Mouse (Mus musculus) c-Kit-negative CD71-positive TER-119-positive erythroid progenitor cells, embryonic 14.5 days (primary cell): Measurements from ENCODE around the gene Fiz1.
"Not testable (repeated sequence)": the region's sequence is repeated elsewhere in the genome, so short reads cannot be mapped to it uniquely, and the experiment has no call there.

Source experiments
- DNase-seq: peaks from one replicate; pipeline ENCODE4 v3.0.0-alpha.2; 2013; ENCODE audit warnings: low read depth, low spot score

Gene Fiz1

DNA sequence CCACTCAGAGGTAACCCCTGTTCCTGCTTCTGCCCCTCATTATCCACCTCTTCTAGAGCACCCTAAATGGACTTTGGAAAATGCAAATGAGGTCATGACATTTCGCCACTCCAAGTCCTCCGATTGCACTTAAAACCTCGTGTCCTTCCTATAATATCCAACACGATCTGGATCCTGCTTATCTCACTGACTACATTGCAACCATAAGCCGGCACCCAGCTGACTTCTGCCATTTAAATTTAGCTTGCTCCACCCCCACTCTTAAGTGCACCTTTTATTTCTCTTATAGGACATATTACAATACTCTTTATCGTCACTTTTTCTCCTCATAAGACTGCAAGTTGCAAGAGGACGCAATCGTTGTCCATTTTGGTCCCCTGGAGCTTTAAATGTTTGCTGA lies 23.0 kb upstream of the Fiz1 start:
- no peak for DNase-seq

DNA sequence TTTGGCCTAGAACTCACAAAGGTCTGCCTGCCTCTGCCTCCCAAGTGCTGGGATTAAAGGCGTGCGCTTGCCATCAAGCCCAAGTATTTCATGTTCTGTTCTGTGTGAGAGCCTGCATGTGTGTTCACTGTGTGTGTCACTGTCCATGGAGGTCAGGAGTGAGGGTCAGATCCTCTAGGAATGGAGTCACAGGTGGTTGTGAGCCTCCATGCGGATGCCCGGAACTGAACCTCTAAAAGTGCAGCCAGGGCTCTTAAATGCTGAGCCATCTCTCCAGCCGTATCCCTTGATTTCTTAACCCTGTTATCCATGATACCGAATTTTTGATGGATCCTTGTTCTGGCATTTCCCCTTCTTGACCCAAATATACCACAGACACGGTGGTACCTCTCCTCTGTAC lies 22.5 kb upstream of the Fiz1 start:
- DNase-seq = no peak

DNA sequence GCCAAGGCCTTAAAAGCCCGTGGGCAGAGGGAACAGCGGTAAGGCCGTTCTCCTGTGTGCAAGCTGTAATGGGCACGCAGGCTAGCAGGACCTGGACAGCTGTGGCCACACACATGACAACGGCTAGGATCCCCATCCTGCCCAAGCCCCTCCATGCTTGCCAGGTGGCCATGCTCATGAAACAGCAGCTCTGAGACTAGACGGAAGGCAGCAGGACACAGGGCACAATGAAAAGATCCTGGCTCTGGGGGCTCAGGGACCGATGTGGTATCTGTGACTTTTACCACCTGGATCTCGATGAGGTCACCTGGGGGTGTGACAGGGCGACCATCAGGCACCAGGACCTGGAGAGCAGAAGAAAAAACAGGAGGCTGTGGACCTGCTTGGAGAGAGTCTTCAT lies 21.6 kb upstream of the Fiz1 start:
- DNase-seq = no peak

DNA sequence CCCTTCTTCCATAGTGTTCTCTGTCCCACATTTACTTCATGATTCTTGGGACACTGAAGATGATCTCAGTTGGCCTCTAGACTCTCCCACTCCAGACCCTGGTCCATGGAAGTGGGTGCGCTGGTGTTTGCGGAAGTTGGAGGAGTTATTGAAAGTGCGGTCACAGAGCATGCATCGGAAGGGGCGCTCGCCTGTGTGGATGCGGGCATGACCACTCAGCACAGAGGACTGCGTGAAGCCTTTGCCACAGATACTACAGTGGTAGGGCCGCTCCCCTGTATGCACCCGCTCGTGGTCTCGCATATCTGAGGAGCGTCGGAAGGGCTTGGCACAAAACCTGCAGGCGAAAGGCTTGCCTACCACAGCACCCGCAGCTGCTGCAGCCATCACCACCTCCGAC lies 21.1 kb upstream of the Fiz1 start:
- no peak for DNase-seq

DNA sequence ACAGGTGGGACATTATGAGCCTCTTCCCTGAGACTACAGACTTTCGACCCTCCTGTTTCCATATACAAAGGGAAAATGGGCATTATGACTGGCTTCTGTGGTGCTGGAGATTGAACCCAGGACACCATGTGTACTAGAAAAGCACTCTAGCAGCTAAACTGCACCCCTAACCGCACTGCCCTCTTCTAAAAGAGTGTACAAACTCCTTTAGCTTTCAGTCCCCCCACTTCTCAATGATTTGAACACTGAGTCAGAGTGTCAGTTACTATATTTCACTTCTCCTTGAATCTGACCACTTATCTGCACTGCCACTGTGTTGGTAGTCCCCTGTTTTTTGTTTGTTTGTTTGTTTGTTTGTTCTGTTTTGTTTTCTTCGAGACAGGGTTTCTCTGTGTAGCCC lies 19.3 kb upstream of the Fiz1 start, which contains the start of gene 4632433K11Rik:
Gene 4632433K11Rik, plus strand, starts transcription at position 301 of the 400 bp plus-strand sequence.
- no peak for DNase-seq

DNA sequence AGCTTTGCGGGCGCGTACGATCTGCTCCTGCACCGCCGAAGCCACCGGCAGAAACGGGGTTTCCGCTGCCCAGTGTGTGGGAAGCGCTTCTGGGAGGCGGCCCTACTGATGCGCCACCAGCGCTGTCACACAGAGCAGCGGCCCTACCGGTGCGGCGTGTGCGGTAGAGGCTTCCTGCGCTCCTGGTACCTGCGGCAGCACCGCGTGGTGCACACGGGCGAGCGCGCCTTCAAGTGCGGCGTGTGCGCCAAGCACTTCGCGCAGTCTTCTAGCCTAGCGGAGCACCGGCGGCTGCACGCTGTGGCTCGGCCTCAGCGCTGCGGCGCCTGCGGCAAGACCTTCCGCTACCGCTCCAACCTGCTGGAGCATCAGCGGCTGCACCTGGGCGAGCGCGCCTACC lies 17.0 kb upstream of the Fiz1 start:
- DNase-seq = no peak

DNA sequence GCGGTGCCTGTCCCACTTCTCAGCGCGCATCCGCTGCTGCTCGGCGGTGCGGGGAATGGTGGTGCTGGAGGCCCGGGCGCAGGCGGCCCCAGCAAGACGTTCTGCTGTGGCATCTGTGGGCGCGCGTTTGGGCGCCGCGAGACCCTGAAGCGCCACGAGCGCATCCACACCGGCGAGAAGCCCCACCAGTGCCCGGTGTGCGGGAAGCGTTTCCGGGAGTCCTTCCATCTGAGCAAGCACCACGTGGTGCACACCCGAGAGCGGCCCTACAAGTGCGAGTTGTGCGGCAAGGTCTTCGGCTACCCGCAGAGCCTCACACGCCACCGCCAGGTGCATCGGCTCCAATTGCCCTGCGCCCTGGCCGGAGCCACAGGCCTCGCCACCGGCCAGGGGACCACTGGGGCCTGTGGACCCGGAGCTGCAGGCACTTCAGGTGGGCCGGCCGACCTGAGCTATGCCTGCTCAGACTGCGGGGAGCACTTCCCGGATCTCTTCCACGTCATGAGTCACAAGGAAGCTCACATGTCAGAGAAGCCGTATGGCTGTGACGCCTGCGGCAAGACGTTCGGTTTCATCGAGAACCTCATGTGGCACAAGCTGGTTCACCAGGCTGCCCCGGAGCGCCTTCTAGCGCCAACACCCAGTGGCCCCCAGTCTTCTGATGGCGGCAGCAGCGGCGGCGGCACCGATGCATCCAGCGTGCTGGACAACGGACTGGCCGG lies 16.2 kb upstream of the Fiz1 start:
- DNase-seq = no peak

DNA sequence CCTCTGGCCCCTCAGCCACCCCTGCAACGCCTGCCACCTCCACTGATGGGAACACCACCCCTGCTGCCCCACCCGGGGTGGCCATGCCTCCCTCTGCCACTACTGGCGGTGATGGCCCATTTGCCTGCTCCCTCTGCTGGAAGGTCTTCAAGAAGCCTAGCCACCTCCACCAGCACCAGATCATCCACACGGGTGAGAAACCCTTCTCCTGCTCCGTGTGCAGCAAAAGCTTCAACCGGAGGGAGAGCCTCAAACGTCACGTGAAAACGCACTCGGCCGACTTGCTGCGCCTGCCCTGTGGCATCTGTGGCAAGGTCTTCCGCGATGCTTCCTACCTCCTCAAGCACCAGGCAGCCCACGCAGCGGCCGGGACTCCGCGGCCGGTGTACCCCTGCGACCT lies 15.4 kb upstream of the Fiz1 start:
- no peak for DNase-seq

DNA sequence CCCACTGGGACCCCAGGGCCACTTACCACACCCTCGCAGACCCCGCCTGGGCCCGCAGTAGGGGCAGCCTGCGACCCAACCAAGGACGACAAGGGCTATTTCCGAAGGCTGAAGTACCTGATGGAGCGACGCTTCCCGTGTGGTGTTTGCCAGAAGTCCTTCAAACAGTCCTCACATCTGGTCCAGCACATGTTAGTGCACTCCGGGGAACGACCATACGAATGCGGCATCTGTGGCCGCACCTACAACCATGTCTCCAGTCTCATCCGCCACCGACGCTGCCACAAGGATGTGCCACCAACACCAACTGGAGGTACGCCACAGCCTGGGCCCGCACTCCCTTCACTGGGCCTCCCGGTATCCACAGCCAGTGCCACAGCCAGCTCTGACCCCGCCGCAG lies 15.0 kb upstream of the Fiz1 start:
- DNase-seq = no peak

DNA sequence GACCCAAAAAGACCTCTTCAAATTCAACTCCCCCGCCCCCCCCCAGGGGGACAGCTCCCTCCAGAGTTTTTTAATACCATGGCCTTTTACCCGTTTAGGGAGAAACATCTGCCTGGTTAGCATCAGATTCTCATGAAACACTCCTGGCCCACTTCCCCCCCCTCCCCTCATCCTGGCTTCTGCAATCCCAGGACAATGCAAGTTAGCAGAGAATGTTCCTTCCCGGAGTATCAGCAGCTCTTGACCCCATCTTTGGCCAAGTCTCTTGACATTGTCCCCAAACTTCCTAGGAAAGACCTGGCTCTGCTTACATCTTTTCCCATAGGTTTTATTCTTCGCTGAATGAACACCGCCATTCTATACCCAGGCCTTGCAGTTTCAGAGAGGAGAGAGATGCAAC lies 6.7 kb upstream of the Fiz1 start:
- DNase-seq = no peak

DNA sequence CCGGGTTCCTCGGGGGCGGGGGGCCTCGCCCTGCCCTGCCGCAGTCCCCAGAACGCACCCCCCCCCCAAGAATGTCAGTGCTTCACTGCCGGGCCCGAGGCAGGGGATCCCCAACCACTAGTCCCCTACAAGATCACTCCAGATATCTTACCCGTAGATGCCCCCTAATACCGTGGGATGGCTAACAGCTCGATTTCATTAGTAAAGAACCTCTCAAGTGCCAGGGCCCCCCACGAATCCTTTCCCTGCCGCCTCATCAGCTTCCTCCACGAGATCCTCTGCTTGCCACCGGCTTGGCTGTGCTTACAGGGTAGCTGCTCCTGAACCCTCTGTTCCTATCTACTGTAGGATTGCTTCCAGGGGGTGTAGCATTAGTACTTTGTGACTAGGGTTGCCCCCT lies 6.2 kb upstream of the Fiz1 start:
- no peak for DNase-seq

DNA sequence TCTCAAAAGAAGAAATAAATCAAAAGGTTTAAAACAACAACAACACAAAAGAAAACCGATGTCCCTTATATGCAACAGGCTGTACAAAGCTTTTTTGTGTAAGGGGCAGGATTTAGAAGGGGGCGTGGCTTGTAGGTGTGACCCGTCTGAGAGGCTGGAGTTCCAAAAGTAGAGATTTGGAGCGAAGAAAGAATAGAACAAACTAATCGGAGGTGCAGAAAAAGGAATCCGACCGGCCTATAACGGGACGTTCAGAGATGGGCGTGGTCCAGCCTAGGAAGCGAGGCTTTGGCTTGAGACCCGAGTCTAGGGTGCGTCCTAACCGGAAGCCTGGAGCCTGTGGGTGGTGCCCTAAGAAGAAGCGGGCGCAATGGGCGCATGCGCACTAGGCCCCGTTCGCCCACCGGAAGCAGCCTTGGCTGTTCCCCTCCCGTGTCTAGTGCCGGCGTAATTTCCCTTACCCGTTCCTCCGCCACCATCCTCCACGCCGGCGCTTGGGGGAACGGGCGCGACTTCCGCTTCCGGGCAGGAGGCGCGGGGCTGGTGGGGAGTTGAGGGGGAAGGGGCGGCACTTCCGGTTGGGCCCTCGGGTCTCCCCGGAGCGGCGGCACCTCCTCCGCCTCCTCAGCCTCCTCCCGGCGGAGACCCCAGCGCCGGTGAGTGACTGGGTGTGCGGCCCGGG lies 5.6 kb upstream of the Fiz1 start, which contains the start of the genes Zfp865 and Ccdc106:
Gene Zfp865, plus strand, starts transcription at position 377 of the 682 bp plus-strand sequence.
Gene Ccdc106, plus strand, starts transcription at position 554 of the 682 bp plus-strand sequence.
- DNase-seq = peak; percentile 95

DNA sequence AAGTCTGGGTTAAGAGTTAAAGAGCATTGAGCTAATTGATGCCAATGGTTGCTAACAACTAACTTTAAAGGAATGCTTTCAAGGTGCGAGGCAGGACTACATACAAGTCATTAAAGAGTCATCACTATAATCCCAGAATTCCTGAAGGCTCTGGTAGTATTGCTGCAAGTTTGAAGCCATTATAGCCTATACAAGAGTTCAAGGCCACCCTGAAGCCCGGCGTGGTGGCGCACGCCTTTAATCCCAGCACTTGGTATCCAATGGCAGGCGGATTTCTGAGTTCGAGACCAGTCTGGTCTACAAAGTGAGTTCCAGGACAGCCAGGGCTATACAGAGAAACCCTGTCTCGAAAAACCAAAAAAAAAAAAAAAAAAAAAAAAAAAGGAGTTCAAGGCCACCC lies 5.1 kb upstream of the Fiz1 start:
- not testable (repeated sequence) for DNase-seq

DNA sequence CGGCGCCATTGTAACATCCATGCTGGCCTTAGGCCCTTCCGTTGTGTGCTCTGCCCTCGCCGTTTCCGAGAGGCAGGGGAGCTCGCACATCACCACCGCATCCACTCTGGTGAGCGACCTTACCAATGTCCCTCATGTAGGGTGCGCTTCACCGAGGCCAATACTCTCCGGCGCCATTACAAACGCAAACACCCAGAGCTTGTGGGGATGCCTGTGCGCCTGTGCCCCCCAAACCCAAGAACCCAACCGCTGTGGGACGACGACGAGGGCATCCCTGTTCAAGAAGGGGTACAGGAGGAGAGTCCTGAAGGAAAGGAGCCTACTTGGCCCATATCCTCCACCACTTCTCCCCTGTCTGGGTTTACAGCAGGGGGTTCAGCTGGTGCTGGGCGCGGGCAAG lies 3.4 kb upstream of the Fiz1 start:
- DNase-seq = no peak

DNA sequence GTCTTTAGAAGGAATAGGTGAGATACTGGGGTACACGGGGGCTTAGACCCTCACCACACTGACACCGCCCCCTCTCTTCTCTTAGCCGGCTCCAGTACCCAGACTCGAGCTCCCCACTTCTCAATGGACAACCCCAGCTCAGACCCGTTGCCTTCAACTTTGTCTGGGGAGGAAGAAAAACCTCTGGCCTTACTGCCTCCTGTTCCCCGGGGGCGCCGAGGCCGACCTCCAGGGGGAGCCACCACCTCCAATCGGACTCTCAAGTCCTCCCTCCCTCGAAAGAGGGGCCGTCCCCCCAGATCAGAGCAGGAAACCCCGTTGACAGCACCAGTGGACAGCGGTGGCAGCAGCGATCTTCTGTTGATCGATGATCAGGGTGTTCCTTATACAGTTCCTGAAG lies 2.9 kb upstream of the Fiz1 start:
- DNase-seq = no peak

DNA sequence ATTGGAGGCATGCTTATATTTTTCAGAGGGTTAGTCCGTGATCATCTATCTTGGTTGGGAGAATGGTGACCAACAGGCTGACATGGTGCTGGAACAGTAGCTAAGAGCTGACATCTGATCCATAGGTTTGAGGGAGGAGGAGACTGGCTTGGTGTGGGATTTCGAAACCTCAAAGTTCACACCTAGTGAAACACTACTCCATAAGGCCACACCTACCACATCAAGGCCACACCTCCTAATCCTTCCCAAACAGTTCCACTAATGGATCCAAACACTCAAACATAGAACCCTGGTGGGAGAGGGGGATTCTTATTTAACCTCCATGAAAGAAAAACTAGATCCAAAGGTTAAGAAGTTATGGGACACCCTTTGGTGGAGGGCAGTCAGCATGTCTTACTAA lies 2.4 kb upstream of the Fiz1 start:
- DNase-seq = no peak

DNA sequence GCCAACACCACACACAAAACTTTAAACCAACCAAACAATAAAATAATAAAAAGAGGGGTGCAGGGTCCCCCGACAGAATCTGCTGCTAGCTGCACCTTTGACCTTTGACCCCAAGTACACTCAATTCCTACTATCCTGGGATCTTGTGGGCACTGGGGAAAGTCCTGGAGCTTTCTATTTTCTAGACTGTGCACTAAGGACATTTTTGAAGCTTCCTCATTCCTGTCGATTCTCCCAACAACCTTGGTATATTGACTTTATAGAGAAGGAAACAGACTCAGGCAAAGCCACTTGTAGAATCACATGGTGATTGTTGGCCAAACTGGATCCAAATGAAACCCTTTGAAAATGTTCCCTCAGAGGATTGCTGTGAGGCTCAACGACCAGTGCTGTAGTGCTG lies 1.6 kb upstream of the Fiz1 start:
- no peak for DNase-seq

DNA sequence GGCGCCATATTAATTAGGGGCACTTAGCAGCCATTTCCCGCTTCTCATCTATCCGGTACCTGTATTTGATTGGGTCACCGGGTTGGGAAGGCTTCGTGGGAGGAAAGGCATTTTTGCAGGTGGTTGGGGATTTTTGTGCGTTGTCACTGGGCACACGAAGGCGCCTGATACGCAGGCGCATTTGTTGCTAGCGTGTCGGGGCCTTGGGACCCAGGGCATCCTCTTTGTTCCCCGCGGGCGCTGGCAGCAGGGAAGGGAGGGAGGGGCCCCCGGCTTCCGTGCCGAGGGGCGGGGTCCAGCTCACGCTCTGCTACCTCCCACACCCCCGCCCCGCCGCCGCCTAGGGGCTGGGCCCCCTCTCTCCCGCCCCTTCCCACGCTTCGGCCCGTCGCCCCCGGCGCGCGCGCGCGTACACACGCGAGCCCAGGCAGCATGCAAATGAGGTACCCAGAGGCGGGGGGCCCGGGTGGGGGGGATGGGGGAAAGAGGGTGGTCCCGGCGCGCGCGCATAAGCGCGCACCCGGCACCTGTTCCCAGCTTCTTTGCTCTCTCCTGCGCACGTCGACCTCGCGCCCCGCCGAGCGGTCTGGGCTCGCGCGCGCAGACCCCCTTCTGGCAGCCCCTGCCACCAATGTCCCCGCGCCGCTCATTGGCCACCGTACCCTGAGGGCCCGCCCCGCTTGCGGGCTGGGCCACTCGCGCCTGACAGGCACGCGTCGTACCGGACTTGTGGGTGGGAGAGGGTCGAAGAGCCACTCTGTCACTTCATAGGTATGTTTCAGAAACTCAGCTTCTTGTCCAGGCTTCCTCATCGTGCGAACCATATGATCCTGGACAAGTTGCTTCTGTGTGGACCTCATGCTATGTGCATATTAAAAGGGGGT lies 863 bp upstream of the Fiz1 start, which contains the start of gene Gm44973:
Gene Gm44973, plus strand, starts transcription at position 379 of the 884 bp plus-strand sequence.
- DNase-seq = peak; percentile 89

DNA sequence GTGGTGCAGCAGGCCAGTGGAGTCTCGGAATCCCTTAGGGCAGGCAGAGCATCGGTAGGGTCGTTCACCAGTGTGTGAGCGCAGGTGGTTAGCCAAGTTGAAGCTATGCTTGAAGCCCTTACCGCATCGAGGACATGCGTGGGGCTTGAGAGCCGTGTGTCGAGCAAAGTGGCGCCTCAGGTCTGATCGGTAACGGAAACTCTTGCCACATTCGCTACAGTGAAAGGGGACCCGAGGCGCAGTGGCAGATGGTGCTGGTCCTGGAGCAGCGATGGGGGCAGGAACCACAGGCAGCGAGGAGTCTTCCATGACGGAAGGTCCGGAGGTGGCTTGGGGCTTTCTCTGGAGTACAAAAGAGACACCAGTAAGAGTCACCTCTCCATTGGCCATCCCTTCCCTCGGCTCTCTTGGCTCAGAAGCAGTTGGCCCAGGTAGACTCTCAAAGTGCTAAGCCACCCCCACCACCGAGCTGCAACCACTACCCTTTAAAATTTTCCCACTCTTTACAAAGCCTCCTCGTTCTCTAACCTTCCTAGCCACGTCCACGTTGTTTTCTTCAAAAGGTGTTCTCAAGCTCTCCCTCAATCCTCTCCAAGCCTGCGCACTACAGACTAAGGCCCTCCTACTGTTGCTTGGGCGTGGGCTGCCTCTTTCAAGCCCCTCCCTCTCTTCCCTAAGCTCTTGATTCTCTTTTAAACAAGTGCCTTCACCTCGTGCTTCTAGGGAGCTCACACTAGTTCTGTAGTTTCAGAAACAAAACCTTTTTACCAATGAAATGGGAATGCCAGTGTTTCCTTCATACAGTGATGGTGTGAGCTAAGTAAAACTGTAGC lies 1.6 kb downstream of the Fiz1 start:
- no peak for DNase-seq

DNA sequence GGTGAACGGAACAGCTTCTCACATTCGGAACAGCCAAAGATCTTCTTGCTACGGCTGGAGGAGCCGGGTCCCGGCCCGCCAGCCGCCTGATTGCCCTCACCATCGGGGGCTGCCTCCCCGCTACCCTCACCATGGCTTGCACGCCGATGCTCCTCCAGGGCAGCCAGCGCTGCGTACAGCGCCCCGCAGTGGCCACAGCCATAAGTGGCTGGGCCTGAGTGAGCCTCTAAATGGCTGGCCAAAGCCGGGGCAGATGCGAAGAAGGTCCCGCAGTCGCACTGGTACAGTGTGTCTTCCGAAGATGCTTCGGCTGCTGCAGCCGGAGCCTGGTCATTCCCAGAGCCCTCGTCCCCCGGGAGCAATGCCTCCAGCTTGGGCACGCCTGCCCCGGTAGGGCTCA lies 6.3 kb downstream of the Fiz1 start:
- DNase-seq = no peak

DNA sequence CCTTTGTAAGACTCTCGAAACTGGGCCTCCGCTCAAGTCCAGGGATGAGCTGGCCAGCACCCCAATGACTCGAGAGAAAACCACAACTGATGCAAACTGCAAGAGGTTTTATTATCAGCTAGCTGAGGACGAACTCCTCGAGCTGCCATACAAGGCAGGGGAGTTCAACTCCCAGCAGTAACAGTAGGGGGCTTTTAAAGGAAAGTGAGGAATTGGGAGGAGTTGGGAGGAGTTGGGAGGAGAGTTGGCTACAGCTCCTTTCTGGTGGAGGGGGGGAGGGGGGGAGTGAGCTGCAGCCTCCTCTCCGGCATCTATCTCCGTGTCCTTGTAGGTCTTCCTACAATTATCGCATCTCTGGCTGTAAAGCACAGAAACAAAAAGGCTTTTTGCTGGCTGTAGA lies 11.6 kb downstream of the Fiz1 start:
- not testable (repeated sequence) for DNase-seq
